Comparison of ENCODE assay signal across 27 mouse cellular contexts in the genomic region with DNA sequence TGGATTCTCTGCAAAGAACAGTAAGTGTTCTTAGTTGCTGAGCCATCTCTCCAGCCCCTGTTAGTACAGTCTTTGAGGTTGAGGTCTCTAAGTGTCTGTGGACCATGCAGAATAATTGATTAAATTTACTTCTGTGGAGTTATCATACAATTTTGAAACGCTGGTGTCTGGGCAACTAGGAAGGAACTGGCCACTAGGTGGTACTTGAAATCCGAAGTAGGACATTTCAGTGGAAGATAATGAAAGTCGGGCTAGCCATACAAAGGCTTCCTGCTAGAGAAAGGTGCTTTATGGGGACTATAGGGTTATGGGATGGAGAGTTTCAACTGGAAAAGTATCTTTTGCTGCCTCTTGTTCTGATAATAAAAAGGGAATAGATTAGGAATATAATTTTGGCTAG. TPM values are rescaled to one million over a fixed set of nuclear protein-coding genes. Genes with fewer than 3 reads are reported as not detected.
DNase-seq lines count a peak whose midpoint lies in the region; ATAC-seq and TF ChIP-seq lines count a peak whose summit lies in the region.
"Had no signal": no experiment of that assay in that cellular context is flagged by ENCODE, and none has a peak within 500 bp of the region (broad histone marks: within the 10 kb centered on the region; RNA-seq: fewer than 3 reads in every experiment).

No protein-coding gene starts in this region.

- no peak overlapping the region for H3K4me3 ChIP-seq in heart, postnatal 0 days (ENCODE audit: low read depth, low read length)
- H3K4me3 ChIP-seq in layer of hippocampus, adult 2 months = no peak overlapping the region
- H3K4me3 ChIP-seq: erythroblast, embryonic 14.5 days; forebrain, embryonic 15.5 days; gastrocnemius, adult 2 months; heart, embryonic 13.5 days; hindbrain, embryonic 10.5 days; limb, embryonic 12.5 days had no signal

- H3K9ac ChIP-seq in heart, postnatal 0 days (replicated peaks; ENCODE audit: low read depth, low read length) = no peak overlapping the region
- H3K9ac ChIP-seq: forebrain, embryonic 15.5 days; heart, embryonic 13.5 days; limb, embryonic 12.5 days had no signal

- peak; percentile 35 for TF ChIP-seq CTCF in heart, postnatal 0 days (IDR thresholded peaks at IDR 0.05; ENCODE audit: low read depth)
- TF ChIP-seq CTCF in layer of hippocampus, adult 2 months (conservative IDR thresholded peaks at IDR 0.05) = peak; percentile 67

- no peak for ATAC-seq in heart, postnatal 0 days (ENCODE audit: insufficient read depth, low read depth)
- ATAC-seq: forebrain, embryonic 15.5 days; intestine, embryonic 16.5 days had no signal

- DNase-seq in heart, postnatal 0 days (ENCODE audit: low spot score) = no peak
- DNase-seq in heart, postnatal 4 days = no peak
- no peak for DNase-seq in layer of hippocampus, adult 2 months (ENCODE audit: low spot score in 2 of 2)
- no peak for DNase-seq in layer of hippocampus, postnatal 10 days (ENCODE audit: low spot score in 2 of 2)
- peak; percentile 22 for DNase-seq in retina, embryonic 14.5 days (ENCODE audit: low spot score)
- no peak for DNase-seq in retina, postnatal 1 day
- no peak for DNase-seq in natural killer cell, adult 2 months (ENCODE audit: low spot score in 2 of 2)
- DNase-seq in urinary bladder, adult 2 months (ENCODE audit: low spot score) = no peak
- DNase-seq: adrenal gland, adult 2 months; cerebellum, adult 18-20 months; cerebellum, postnatal 36 days; gastrocnemius, adult 2 months; right cerebral cortex, adult 18-20 months; thymus, adult 18-20 months had no signal

- no peak for TF ChIP-seq EP300 in heart, postnatal 0 days (IDR thresholded peaks at IDR 0.05; ENCODE audit: low read depth)

- 13% methylated on average over 3 of the region's 3 CpGs for WGBS in heart, postnatal 0 days

- no peaks in the 10 kb centered on the region for H3K4me1 ChIP-seq in heart, postnatal 0 days (ENCODE audit: control insufficient read depth, insufficient read depth)
- H3K4me1 ChIP-seq: forebrain, embryonic 15.5 days; heart, embryonic 13.5 days; hindbrain, embryonic 10.5 days; limb, embryonic 12.5 days had no signal

- no peaks in the 10 kb centered on the region for H3K9me3 ChIP-seq in heart, postnatal 0 days (replicated peaks; ENCODE audit: control insufficient read depth, low read length)
- H3K9me3 ChIP-seq: forebrain, embryonic 15.5 days; heart, embryonic 13.5 days; hindbrain, embryonic 10.5 days; limb, embryonic 12.5 days had no signal

- no peak overlapping the region for H3K4me2 ChIP-seq in heart, postnatal 0 days (ENCODE audit: low read depth, low read length)
- H3K4me2 ChIP-seq: forebrain, embryonic 15.5 days; heart, embryonic 13.5 days; limb, embryonic 12.5 days; midbrain, embryonic 11.5 days had no signal

- no peak overlapping the region for H3K27ac ChIP-seq in heart, postnatal 0 days (ENCODE audit: low read depth)
- no peak overlapping the region for H3K27ac ChIP-seq in layer of hippocampus, adult 2 months
- H3K27ac ChIP-seq: forebrain, embryonic 15.5 days; gastrocnemius, adult 2 months; heart, embryonic 13.5 days; hindbrain, embryonic 10.5 days; limb, embryonic 12.5 days; macrophage had no signal

- H3K36me3 ChIP-seq in heart, postnatal 0 days (replicated peaks; ENCODE audit: control insufficient read depth, insufficient read depth, low read length) = no peaks in the 10 kb centered on the region
- H3K36me3 ChIP-seq: forebrain, embryonic 15.5 days; heart, embryonic 13.5 days; hindbrain, embryonic 10.5 days; limb, embryonic 12.5 days had no signal

- no peaks in the 10 kb centered on the region for H3K27me3 ChIP-seq in heart, postnatal 0 days (ENCODE audit: control insufficient read depth, insufficient read depth, low read length)
- H3K27me3 ChIP-seq: forebrain, embryonic 15.5 days had no signal

RNA-seq across cellular contexts. Expression of gene Defb20, which starts 4.4 kb away (rescaled TPM):
- not detected in 2 replicates for total RNA-seq in heart, postnatal 0 days (2014; rRNA removed; ENCODE audit: low replicate concordance)
- not detected in 2 replicates for polyA plus RNA-seq in heart, postnatal 0 days (2015; fragmentation: Nextera tagmentation; extraction: Ambion mirVana)
- total RNA-seq in heart, postnatal 4 days (2021) = not detected
- not detected for total RNA-seq in layer of hippocampus, adult 2 months (2021)
- total RNA-seq in layer of hippocampus, postnatal 10 days (2021) = not detected
- not detected in 2 replicates for polyA plus RNA-seq in urinary bladder, adult 2 months (2012; rRNA removed)
- total RNA-seq: adrenal gland, adult 2 months; gastrocnemius, adult 2 months; granulocyte monocyte progenitor cell, adult 5-6 weeks had no signal
- polyA plus RNA-seq: adrenal gland, adult 2 months; C2C12; embryonic facial prominence, embryonic 11.5 days; erythroblast, embryonic 14.5 days; forebrain, embryonic 15.5 days; heart, embryonic 13.5 days; hindbrain, embryonic 10.5 days; intestine, embryonic 16.5 days; limb, embryonic 12.5 days; liver, embryonic 16.5 days; macrophage; midbrain, embryonic 11.5 days had no signal

RNA-seq across cellular contexts. Expression of gene Defb23, which starts 8.0 kb away (rescaled TPM):
- total RNA-seq in heart, postnatal 0 days (2014; rRNA removed; ENCODE audit: low replicate concordance) = not detected in 2 replicates
- not detected in 2 replicates for polyA plus RNA-seq in heart, postnatal 0 days (2015; fragmentation: Nextera tagmentation; extraction: Ambion mirVana)
- total RNA-seq in heart, postnatal 4 days (2021) = not detected
- not detected for total RNA-seq in layer of hippocampus, adult 2 months (2021)
- not detected for total RNA-seq in layer of hippocampus, postnatal 10 days (2021)
- polyA plus RNA-seq in urinary bladder, adult 2 months (2012; rRNA removed) = not detected in 2 replicates
- total RNA-seq: adrenal gland, adult 2 months; gastrocnemius, adult 2 months; granulocyte monocyte progenitor cell, adult 5-6 weeks; layer of hippocampus, adult 8-10 months had no signal
- polyA plus RNA-seq: adrenal gland, adult 2 months; C2C12; embryonic facial prominence, embryonic 11.5 days; erythroblast, embryonic 14.5 days; forebrain, embryonic 15.5 days; heart, embryonic 13.5 days; hindbrain, embryonic 10.5 days; intestine, embryonic 16.5 days; limb, embryonic 12.5 days; liver, embryonic 16.5 days; macrophage; midbrain, embryonic 11.5 days had no signal

RNA-seq across cellular contexts. Expression of gene Defb22, which starts 17.5 kb away (rescaled TPM):
- total RNA-seq in heart, postnatal 0 days (2014; rRNA removed; ENCODE audit: low replicate concordance) = not detected in 2 replicates
- not detected in 2 replicates for polyA plus RNA-seq in heart, postnatal 0 days (2015; fragmentation: Nextera tagmentation; extraction: Ambion mirVana)
- total RNA-seq in heart, postnatal 4 days (2021) = not detected
- total RNA-seq in layer of hippocampus, adult 2 months (2021) = not detected
- total RNA-seq in layer of hippocampus, postnatal 10 days (2021) = not detected
- polyA plus RNA-seq in urinary bladder, adult 2 months (2012; rRNA removed) = not detected in 2 replicates
- total RNA-seq: adrenal gland, adult 2 months; gastrocnemius, adult 2 months; granulocyte monocyte progenitor cell, adult 5-6 weeks; layer of hippocampus, adult 8-10 months had no signal
- polyA plus RNA-seq: adrenal gland, adult 2 months; C2C12; embryonic facial prominence, embryonic 11.5 days; erythroblast, embryonic 14.5 days; forebrain, embryonic 15.5 days; heart, embryonic 13.5 days; hindbrain, embryonic 10.5 days; intestine, embryonic 16.5 days; limb, embryonic 12.5 days; liver, embryonic 16.5 days; macrophage; midbrain, embryonic 11.5 days had no signal

RNA-seq across cellular contexts. Expression of gene Defb26, which starts 39.1 kb away (rescaled TPM):
- not detected in 2 replicates for total RNA-seq in heart, postnatal 0 days (2014; rRNA removed; ENCODE audit: low replicate concordance)
- polyA plus RNA-seq in heart, postnatal 0 days (2015; fragmentation: Nextera tagmentation; extraction: Ambion mirVana) = not detected in 2 replicates
- not detected for total RNA-seq in heart, postnatal 4 days (2021)
- not detected for total RNA-seq in layer of hippocampus, adult 2 months (2021)
- total RNA-seq in layer of hippocampus, postnatal 10 days (2021) = not detected
- polyA plus RNA-seq in urinary bladder, adult 2 months (2012; rRNA removed) = not detected in 2 replicates
- total RNA-seq: adrenal gland, adult 2 months; gastrocnemius, adult 2 months; granulocyte monocyte progenitor cell, adult 5-6 weeks; layer of hippocampus, adult 8-10 months had no signal
- polyA plus RNA-seq: adrenal gland, adult 2 months; C2C12; embryonic facial prominence, embryonic 11.5 days; erythroblast, embryonic 14.5 days; forebrain, embryonic 15.5 days; heart, embryonic 13.5 days; hindbrain, embryonic 10.5 days; intestine, embryonic 16.5 days; limb, embryonic 12.5 days; liver, embryonic 16.5 days; macrophage; midbrain, embryonic 11.5 days had no signal

RNA-seq across cellular contexts. Expression of gene Defb28, which starts 45.6 kb away (rescaled TPM):
- total RNA-seq in heart, postnatal 0 days (2014; rRNA removed; ENCODE audit: low replicate concordance) = not detected in 2 replicates
- not detected in 2 replicates for polyA plus RNA-seq in heart, postnatal 0 days (2015; fragmentation: Nextera tagmentation; extraction: Ambion mirVana)
- not detected for total RNA-seq in heart, postnatal 4 days (2021)
- total RNA-seq in layer of hippocampus, adult 2 months (2021) = not detected
- not detected for total RNA-seq in layer of hippocampus, postnatal 10 days (2021)
- not detected in 2 replicates for polyA plus RNA-seq in urinary bladder, adult 2 months (2012; rRNA removed)
- total RNA-seq: adrenal gland, adult 2 months; gastrocnemius, adult 2 months; granulocyte monocyte progenitor cell, adult 5-6 weeks; layer of hippocampus, adult 8-10 months had no signal
- polyA plus RNA-seq: adrenal gland, adult 2 months; embryonic facial prominence, embryonic 11.5 days; erythroblast, embryonic 14.5 days; forebrain, embryonic 15.5 days; heart, embryonic 13.5 days; hindbrain, embryonic 10.5 days; intestine, embryonic 16.5 days; limb, embryonic 12.5 days; liver, embryonic 16.5 days; macrophage; midbrain, embryonic 11.5 days had no signal
